Mouse (Mus musculus) ES-E14 (cell line): ENCODE measurements around the gene Schip1. TPM values are rescaled to one million over a fixed set of nuclear protein-coding genes. Genes with fewer than 3 reads are reported as not detected.

Experiments used
- DNase-seq: peaks from one replicate; pipeline ENCODE4 v3.0.0-alpha.2; 2013; ENCODE audit warnings: low read depth, low spot score
- H3K27ac ChIP-seq: 2 replicates; pipeline ENCODE4 v1.5.1; 2012; ENCODE audit warnings: low read depth, mild to moderate bottlenecking, low read length, moderate library complexity, mixed read lengths; ENCODE audit not compliant: poor library complexity, insufficient read depth, severe bottlenecking
- H3K36me3 ChIP-seq: 2 replicates; pipeline ENCODE4 v1.6.1; 2012; ENCODE audit warnings: mild to moderate bottlenecking, low read length, moderate library complexity, mixed read lengths; ENCODE audit not compliant: control insufficient read depth, poor library complexity, insufficient read depth, severe bottlenecking
- H3K4me1 ChIP-seq, 2 experiments: fragments of 150-350 bp in 1 of 2; sonication (generic) in 1 of 2; 2 replicates each; pipeline ENCODE4 v1.6.1; 2012; ENCODE audit warnings: low read length in 2 of 2, mild to moderate bottlenecking in 1 of 2, mixed read lengths in 1 of 2; ENCODE audit not compliant: control insufficient read depth in 2 of 2, insufficient read depth in 2 of 2, poor library complexity in 1 of 2
- H3K4me3 ChIP-seq, 2 experiments: fragments of 150-350 bp in 1 of 2; sonication (generic) in 1 of 2; 2 replicates each; pipeline ENCODE4 v1.5.1; 2012; ENCODE audit warnings: low read length in 2 of 2, low read depth in 1 of 2, mild to moderate bottlenecking in 1 of 2, mixed read lengths in 1 of 2; ENCODE audit not compliant: insufficient read depth in 1 of 2, poor library complexity in 1 of 2, severe bottlenecking in 1 of 2
- H3K9ac ChIP-seq: 2 replicates; pipeline ENCODE4 v1.6.1; 2012; ENCODE audit warnings: low read depth, mild to moderate bottlenecking, low read length, mixed read lengths; ENCODE audit not compliant: poor library complexity, insufficient read depth, severe bottlenecking
- H3K9me3 ChIP-seq: fragments of 150-350 bp; sonication (generic); 2 replicates; pipeline ENCODE4 v1.6.1; 2012; ENCODE audit warnings: low read depth, mild to moderate bottlenecking, low read length; ENCODE audit not compliant: control insufficient read depth, insufficient read depth
- CHD2 ChIP-seq: IDR thresholded peaks from 2 replicates; pipeline ENCODE4 v1.6.1; 2014; ENCODE audit warnings: mild to moderate bottlenecking, low read depth, low read length, inconsistent platforms
- HCFC1 ChIP-seq: IDR thresholded peaks from 2 replicates; pipeline ENCODE4 v1.6.1; 2012; ENCODE audit warnings: low read length, inconsistent platforms, borderline replicate concordance; ENCODE audit not compliant: insufficient read depth
- MAFK ChIP-seq: IDR thresholded peaks from 2 replicates; pipeline ENCODE4 v1.6.1; 2014; ENCODE audit warnings: mild to moderate bottlenecking, low read depth, low read length, inconsistent platforms; ENCODE audit not compliant: insufficient read depth
- ZC3H11A ChIP-seq: IDR thresholded peaks from 2 replicates; pipeline ENCODE4 v1.6.1; 2012; ENCODE audit warnings: low read depth, mild to moderate bottlenecking, inconsistent platforms, low read length, borderline replicate concordance
- ZNF384 ChIP-seq: IDR thresholded peaks from 2 replicates; pipeline ENCODE4 v1.6.1; 2012; ENCODE audit warnings: low read depth, low read length, inconsistent platforms
- in situ Hi-C, 2 experiments: fragments of 600-800 bp; cut with MboI; formaldehyde crosslinking; loops; one replicate each; pipeline ENCODE4 v1.15.1; 2025; ENCODE audit warnings: low sequenced_read_pairs in 2 of 2, inconsistent platforms in 1 of 2; ENCODE audit not compliant: unreplicated experiment in 2 of 2
- total RNA-seq: library from RNA; depleted of rRNA; stranded (reverse); fragments of 300-350 nt; gene quantifications from 2 replicates; pipeline ENCODE4 v1.2.3, GENCODE M21; 2012

The Schip1 gene
- total RNA-seq, 1 experiment: 38.3 TPM

DNA sequence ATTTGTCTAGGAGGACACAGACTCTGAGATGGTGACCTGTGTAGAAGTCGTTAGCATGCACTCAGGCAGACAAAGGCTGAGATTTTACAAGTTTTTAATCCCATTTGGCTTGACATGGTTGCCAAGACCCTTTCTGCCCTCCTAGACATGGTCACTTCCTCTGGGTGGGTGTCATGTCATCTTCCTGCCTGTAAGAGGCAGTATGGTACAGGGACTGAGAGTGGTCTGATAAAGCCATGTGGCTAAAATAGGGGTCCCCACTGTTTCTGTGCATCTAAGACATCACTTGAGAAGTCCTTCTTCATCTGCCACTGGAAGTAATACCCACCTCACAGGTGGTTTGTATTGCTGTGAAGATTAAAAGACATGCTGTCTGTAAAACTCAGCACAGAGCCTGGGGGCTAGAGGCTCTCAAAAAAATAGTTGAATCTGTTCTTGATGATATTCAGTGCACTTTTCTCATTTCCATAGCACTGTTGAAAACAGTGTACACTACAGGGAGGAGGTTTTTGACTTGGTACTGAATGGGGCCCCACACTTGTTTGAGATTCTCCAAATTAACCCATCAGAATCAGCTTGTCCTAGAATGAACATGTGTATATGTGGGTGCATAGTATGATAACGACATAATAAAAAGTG, 5.3 kb upstream of the Schip1 start:
- H3K4me3 ChIP-seq: no peak overlapping the region
- DNase-seq: no peak
- H3K4me1 ChIP-seq: no peaks in the 10 kb centered on the region
- no peak overlapping the region for H3K9ac ChIP-seq
- TF ChIP-seq ZC3H11A (peak; percentile 76; the same call in 1 of the 2 replicates), CHD2 (no peak), HCFC1 (no peak)
- no peaks in the 10 kb centered on the region for H3K36me3 ChIP-seq
- in situ Hi-C loops: loop anchor here in 1 of 2 experiments (10.0 to 25.0 kb wide), 2 partner anchors 434 to 653 kb away; no protein-coding TSS in a partner anchor
- no peaks in the 10 kb centered on the region for H3K9me3 ChIP-seq
- H3K27ac ChIP-seq: no peak overlapping the region

DNA sequence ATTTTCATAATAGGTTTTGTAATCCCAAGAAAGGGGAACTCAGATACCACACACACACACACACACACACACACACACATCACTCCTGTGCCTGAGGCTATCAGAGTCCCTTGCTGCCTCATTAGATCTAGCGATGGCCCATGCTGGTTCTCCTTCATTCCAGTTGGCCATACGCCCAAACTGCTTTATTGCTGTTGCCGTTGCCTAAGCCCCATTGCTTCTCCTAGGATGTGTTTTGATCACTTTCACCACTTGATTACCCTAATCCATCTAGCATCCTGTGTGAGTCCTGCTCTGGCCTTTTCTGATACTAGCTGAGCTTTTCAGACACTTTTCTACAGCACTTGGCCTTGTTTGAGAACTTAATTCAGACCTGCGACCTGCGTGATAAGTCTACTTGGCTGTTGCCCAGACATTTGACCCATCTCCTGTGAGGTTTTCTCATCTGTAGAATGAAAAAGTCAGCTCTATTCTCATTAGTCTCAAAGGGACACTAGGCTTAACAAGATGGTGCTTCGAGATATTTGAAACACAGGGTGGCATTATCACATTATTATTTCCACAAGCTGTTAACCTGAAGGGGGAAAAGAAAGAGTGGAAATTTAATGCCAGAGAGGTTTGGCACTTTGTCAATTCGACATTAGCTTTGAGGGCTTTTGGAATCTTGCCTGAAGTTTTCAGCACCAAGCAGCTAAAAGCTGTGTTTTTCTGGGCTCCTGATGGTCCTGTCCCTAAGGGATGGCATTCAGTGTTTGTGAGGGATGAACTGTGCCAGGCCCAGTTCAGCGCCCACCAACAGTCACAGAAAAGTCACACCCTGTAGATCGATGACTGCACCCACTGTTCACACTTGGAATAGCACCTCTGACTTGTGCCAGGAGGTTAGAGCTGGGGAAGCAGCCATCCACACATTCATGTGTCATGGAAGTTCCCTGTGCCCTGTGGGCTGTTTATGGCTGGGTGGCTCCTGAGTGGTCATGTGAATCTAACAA, 7.1 kb downstream of the Schip1 start:
- Histone ChIP-seq H3K36me3 (no peaks in the 10 kb centered on the region; the same call in 1 of the 2 replicates), H3K4me3 (no peak overlapping the region), H3K27ac (no peak overlapping the region), H3K9me3 (no peaks in the 10 kb centered on the region), H3K9ac (no peak overlapping the region), H3K4me1 (no peaks in the 10 kb centered on the region)
- in situ Hi-C loops: loop anchor here in 1 of 2 experiments (25.0 kb wide), 1 partner anchor 641 kb away; no protein-coding TSS in a partner anchor
- TF ChIP-seq CHD2: no peak
- no peak for TF ChIP-seq ZC3H11A
- TF ChIP-seq MAFK: no peak
- no peak for TF ChIP-seq ZNF384
- no peak for TF ChIP-seq HCFC1
- no peak for DNase-seq

DNA sequence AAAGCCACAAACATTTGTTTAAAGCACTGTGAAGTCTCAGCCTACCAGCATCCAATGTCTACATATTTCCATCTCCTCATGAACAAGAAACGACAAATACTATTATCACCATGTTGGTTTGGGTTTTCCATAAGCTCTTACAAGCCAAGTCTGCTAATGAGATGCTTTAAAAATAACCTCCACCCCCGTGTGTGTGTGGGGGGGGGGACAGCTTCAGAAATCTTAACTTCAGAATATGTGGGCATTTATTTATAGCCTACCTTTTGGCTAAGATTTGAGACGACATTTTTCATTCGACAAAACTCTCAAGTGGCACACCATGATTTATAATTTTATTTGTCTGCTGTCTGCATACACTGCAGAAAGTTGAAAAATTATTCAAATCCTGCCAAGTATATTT, 12.8 kb downstream of the Schip1 start:
- in situ Hi-C loops: no loop called here
- H3K9me3 ChIP-seq: no peaks in the 10 kb centered on the region
- no peak for DNase-seq
- TF ChIP-seq ZNF384 (no peak), HCFC1 (no peak), ZC3H11A (no peak), CHD2 (no peak), MAFK (no peak)
- H3K36me3 ChIP-seq: no peaks in the 10 kb centered on the region
- H3K27ac ChIP-seq: no peak overlapping the region
- no peaks in the 10 kb centered on the region for H3K4me1 ChIP-seq
- H3K9ac ChIP-seq: no peak overlapping the region
- H3K4me3 ChIP-seq: no peak overlapping the region

DNA sequence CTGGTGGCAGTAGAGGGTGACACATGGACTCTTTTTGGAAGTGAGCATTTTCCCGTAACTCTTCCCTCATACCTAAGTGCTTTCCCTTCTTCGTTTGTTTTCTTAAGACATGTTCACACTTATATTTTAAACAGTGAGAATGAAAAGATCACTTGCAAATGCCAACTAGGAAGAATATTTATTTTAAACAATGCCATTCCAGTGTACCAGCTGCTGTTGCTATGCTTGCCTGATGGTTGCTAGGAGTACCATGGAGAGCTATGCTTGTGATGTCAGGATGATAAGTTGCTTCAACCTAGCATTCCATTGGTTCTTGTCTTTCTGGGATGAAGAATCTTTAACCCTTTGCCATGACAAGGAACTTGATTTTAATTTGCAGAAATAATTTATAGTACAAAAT, 20.4 kb downstream of the Schip1 start:
- H3K36me3 ChIP-seq: no peaks in the 10 kb centered on the region
- DNase-seq: no peak
- no peak for TF ChIP-seq HCFC1
- no peak for TF ChIP-seq MAFK
- no peak for TF ChIP-seq ZNF384
- TF ChIP-seq ZC3H11A: no peak
- TF ChIP-seq CHD2: no peak
- no peaks in the 10 kb centered on the region for H3K9me3 ChIP-seq
- H3K4me3 ChIP-seq: no peak overlapping the region
- in situ Hi-C loops: no loop called here
- H3K4me1 ChIP-seq: no peaks in the 10 kb centered on the region
- H3K9ac ChIP-seq: no peak overlapping the region
- H3K27ac ChIP-seq: no peak overlapping the region
